Mouse (Mus musculus): ENCODE measurements at regions not wholly inside any gene's neighbourhood (a gene's known extent, or its start where the extent isn't known, plus 50 kb on each side); places are given as distances from the start of the nearest gene placed in this dataset.

DNA sequence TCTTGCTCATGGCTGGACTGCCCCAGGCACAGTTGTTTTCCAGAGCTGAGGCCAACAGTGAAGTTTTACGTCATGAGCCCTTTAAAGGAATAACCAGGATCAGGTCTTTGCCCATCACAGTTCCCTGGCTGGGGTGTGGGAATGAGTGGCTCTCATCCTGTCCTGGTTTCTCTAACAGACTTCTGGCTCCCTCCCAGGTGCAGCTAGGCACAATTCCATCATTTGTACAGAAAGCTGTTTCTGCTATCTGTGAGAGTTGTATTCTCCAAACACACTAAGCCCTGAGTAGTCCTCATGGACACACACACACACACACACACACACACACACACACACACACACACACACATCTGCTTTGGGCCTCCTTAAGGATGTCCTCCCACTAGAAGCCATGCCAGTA is 127.1 kb upstream of the Impad1 start:
- no peak for DNase-seq (ENCODE audit: low spot score)

DNA sequence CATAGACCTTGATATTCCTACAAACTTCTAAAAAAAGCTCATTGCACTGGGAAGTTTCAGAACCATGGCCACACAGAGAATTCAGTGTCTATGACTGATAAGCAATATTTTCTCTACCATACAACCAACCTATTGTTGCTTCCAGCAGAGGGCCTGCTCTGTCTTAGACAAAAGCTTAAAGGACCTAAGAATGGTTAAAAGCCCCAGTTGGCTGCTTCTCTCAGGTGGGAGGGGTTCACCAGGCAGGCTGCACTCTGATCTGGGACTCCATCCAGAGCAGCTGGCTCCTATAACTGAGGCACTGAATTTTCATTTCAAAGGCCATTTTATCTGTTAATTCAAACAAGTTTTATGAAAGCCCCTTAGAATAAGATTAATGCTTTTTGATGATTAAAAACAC is 82.1 kb upstream of the Impad1 start:
- peak; percentile 6 for DNase-seq (ENCODE audit: low spot score)

DNA sequence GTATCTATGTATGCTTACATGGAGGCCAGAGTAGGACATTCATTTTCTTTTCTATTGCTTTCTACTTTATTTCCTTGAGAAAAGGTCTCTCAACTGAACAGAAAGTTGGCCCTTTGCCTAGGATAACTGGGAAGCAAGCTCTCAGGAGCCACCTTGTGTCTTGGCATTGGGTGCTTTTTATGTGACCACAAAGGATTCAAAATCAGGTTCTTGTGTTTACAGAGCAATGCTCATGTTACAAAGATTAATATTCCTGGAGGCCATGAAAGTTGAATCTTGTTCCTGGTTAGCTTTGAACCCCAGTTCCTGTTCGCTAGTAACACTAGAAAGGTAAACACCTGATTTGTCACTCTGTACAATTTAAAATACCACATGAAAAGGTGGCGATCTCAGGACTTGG is 65.2 kb upstream of the Impad1 start:
- no peak for DNase-seq (ENCODE audit: low spot score)

Data from testis, postnatal 14 days (tissue).